Mouse (Mus musculus) splenic B cell, adult 2 months (primary cell): Measurements from ENCODE around the gene Spata2l.

Source experiments
- DNase-seq: peaks from one replicate; pipeline ENCODE4 v3.0.0-alpha.2; 2011; ENCODE audit warnings: low read depth, low spot score
- H3K27me3 ChIP-seq: 2 replicates; pipeline ENCODE4 v1.6.1; 2012; ENCODE audit warnings: mild to moderate bottlenecking, low read length, moderate library complexity, mixed read lengths; ENCODE audit not compliant: control insufficient read depth, poor library complexity, insufficient read depth, severe bottlenecking
- H3K36me3 ChIP-seq: 2 replicates; pipeline ENCODE4 v1.6.1; 2012; ENCODE audit warnings: mild to moderate bottlenecking, low read length, moderate library complexity, mixed read lengths; ENCODE audit not compliant: control insufficient read depth, poor library complexity, insufficient read depth, severe bottlenecking

Gene Spata2l

DNA sequence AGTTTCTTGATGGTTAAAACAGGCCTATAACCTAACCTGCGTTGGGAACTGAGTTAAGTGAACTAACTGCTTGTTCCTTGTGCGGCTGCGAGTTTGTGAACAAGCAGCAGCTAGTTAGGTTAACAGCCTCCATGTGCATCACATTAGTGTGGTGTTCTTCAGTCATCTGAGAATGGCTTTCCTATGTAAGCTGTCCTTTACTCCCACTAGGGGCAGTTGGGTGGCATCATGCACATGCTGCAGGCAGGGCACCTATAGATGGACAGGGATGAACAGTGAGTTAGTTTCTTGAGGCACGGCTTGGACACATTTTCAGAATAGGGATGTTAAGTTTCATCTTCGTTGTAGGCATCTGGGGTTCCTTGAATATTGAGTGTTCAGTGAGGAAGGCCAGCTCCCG, 19.1 kb upstream of the Spata2l start:
- H3K27me3 ChIP-seq, result no peaks in the 10 kb centered on the region
- peak; percentile 27 for DNase-seq
- peaks cover 3% of the 10 kb centered on the region; the same call in 1 of the 2 replicates for H3K36me3 ChIP-seq

DNA sequence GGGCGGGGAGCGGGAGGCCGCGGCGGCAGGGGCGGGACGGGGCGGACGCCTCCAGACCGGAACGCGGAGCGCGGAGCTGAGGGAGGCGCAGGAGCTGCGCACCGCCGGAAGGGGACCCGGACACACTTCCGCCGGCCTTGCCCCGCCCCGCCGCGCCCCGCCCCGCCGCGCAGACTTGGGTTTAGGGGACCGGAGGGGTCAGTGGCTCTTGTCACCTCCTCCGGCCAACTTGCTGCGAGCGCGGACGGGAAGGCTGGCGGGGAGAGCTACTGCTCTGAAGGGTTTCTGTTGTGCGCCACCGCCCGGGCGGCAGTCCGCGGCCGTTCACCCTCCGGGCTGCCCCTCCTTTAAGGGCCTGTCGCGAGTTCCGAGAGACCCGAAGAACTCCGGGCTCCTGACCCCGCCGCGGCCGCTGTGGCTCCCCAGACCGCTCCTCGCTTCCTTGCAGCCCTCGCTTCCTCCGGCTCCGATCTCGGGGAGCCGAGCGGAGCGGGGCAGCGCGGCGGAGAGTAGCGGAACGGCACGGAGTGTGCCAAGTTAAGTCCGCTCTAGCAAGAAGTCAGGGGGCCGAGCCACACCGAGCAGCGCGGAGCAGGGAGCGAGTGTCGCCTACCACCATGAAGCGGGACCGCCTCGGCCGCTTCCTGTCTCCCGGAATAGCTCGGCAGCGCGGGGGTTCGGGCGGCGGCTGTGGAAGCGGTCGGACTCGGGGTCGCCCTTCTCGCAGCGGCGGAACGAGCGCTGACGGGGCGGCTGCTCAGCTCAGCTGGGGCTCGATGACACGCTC, 18.3 kb upstream of the Spata2l start, which contains the start of the genes Zfp276 and Vps9d1:
Gene Zfp276 (plus strand): TSS at position 97 of the 787 bp plus-strand sequence.
Gene Vps9d1 (minus strand): TSS at position 250 of the 787 bp plus-strand sequence.
- H3K27me3 ChIP-seq, result no peaks in the 10 kb centered on the region
- peak; percentile 84 for DNase-seq
- peaks cover 5% of the 10 kb centered on the region for H3K36me3 ChIP-seq

DNA sequence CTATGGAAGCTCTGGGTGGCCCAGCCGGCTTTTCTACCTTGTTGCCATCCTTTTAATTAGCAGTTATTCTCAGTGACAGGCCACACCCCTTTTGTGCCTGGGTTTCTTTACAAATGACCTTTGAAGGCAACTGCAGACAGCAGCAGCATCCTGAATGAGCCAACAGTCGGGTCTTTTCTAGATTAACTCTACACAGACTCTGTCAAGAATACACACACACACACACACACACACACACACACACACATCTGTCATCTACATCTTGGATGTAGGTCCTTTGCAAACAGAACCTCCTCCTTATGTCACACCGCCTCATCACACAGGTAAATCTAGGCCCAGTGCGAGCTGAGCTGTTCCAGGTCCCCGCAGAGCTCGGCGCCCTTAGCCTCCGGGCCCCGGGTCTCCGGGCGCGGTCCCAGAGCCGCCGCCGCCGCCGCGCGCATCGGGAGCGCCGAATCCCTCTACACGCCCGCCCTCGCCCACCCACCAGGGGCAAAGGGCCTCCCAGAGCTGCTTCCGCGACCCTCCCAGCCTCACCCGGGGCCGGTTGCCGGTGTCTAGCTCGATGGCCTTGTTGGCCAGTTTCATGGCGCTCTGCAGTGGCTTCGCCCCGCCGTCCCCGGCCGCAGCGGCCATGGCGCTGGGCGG, 17.5 kb upstream of the Spata2l start:
- DNase-seq, result no peak
- Histone ChIP-seq H3K27me3 (no peaks in the 10 kb centered on the region), H3K36me3 (peaks cover 9% of the 10 kb centered on the region)

DNA sequence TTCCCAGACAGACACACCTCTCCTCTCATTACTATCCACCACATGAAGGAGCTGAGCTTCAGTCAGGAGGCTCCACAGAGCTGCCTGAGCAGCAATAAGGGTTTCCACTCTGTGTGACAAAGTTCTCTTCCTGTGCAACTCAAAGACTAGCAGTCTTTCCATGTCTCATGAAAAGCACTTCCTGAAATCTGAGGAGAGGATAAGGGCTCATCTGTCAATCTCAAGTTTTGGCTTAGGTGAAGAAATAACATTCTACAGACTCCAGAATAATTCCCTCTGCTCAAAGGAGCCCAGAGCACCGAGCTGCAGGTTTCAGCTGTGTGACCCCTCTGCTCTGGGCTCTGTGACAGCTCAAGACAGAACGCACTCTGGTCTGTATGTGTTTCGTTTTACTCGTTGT, 16.9 kb upstream of the Spata2l start:
- peaks cover 8% of the 10 kb centered on the region for H3K36me3 ChIP-seq
- H3K27me3 ChIP-seq, result no peaks in the 10 kb centered on the region
- no peak for DNase-seq

DNA sequence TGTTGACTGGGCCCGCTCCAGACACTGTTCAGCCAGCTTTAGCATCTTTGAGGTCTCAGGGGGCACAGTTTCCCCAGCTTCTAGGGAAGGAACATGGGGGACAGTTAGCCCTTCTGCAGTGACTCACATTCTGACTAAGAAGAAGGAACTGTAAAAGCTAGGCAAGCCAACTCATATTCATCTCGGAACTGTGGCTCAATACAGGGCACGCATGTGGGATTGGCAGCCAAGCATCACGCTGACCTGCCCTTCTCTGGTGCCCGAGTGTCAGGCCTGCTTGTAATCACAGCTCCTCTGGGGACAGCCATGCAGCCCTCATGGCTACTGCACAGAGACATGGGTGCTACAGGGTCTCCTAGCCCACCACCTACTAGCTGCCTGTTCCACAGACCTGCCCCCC, 14.9 kb upstream of the Spata2l start:
- H3K27me3 ChIP-seq, result no peaks in the 10 kb centered on the region
- DNase-seq, result no peak
- peaks cover 14% of the 10 kb centered on the region for H3K36me3 ChIP-seq

DNA sequence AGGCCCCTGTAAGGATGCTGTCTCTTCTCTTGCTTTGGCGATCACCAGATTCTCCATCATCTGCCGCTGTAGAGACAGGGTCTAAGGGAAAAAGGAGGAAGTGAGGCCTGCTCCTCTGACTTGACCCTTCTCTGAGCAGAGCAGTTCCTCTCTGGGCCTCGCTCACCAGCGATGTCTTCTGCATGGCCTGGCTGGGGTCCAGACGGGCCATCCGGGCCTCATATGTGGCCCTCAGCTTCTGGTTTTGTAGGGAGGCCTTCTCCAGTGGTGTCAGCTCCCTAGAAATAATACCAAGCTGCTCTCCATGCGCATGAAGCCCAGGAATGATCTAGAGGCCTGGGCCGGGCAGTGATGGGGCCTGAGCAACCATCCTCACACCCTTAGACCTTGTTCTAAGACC, 12.6 kb upstream of the Spata2l start:
- no peak for DNase-seq

DNA sequence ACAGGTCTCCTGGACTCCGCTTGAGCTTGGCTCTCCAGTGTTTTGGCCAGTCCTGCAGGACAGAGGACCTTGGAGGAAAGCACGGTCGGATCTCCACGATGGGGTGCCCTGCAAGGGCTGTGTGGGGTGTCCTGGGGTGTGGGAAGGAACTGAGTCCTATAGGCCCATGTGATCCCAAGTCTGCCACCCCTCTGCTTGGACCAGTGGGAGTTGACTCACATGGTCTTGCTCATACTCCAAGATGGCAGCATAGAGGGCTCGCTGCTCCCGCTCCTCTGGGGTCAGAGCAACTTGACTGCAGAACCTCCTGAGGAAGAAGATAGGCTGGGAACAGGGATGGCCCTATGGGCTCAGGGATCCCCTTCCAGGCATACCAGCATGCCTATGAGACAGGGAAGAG, 11.7 kb upstream of the Spata2l start:
- DNase-seq, result no peak
- peaks cover 17% of the 10 kb centered on the region for H3K36me3 ChIP-seq
- no peaks in the 10 kb centered on the region for H3K27me3 ChIP-seq

More for the DNA sequence above, 12.6 kb upstream of the Spata2l start:
- Histone ChIP-seq H3K36me3 (peaks cover 17% of the 10 kb centered on the region), H3K27me3 (no peaks in the 10 kb centered on the region)

DNA sequence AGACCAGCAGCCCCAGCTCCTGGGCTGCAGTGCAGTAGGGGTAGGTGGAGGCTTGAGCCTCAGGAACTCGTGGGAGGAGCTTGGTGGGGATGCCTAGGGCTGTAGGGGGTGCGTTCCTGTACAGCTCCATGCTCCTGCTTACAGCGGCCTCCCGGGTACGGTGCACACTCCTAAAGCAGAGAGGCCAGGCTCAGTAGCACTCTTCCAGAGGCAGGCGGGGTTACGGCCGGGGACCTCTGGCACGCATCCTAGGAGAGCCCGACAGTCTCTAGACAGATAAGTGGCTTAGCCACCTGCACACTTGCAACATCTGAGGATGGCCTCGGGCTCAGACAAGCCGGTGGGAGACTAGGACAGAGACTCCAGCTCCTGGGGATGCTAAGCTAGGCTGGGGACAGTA, 9.5 kb upstream of the Spata2l start:
- no peak for DNase-seq
- Histone ChIP-seq H3K27me3 (no peaks in the 10 kb centered on the region), H3K36me3 (peaks cover 17% of the 10 kb centered on the region)

DNA sequence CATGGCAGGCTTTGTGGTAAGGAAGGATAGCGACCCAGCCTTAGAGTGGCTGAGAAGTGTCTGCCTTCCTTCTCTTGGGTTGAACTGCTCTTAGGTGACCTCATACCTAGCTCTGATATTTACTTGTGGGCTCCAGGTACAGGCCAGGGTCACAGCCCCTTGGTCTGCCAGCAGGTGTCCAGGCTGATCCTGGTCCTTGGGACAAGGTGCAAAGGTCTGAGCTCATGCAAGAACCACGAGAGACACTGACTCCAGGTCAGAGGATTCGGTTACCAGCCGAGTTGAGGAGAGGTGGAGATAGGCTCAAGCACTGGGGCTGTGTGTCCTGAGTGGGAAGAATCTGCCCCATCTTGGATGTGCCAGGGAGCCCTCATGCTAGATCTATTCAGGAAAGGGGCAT, 8.3 kb upstream of the Spata2l start:
- H3K27me3 ChIP-seq, result no peaks in the 10 kb centered on the region
- no peak for DNase-seq
- peaks cover 13% of the 10 kb centered on the region for H3K36me3 ChIP-seq

DNA sequence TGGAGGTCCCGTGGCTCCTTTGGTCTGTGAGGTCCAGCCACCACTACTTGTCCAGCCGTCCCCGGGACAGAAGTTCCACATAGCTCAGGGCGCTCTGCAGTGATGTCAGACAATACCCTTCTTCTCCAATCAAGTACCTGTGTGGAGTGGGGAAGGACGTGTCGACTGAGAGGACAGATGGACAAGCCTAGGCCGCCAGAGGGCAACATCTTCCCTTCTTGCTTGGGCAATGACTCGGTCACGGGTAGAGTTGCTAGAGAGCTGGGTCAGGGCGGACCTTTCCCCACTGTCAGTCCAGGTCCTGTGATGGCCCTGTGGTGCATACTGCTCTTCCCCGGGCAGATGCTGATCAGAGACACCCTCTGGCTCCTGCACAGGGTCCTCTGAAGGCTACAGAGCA, 7.0 kb upstream of the Spata2l start:
- no peaks in the 10 kb centered on the region for H3K27me3 ChIP-seq
- DNase-seq, result no peak
- peaks cover 9% of the 10 kb centered on the region for H3K36me3 ChIP-seq

DNA sequence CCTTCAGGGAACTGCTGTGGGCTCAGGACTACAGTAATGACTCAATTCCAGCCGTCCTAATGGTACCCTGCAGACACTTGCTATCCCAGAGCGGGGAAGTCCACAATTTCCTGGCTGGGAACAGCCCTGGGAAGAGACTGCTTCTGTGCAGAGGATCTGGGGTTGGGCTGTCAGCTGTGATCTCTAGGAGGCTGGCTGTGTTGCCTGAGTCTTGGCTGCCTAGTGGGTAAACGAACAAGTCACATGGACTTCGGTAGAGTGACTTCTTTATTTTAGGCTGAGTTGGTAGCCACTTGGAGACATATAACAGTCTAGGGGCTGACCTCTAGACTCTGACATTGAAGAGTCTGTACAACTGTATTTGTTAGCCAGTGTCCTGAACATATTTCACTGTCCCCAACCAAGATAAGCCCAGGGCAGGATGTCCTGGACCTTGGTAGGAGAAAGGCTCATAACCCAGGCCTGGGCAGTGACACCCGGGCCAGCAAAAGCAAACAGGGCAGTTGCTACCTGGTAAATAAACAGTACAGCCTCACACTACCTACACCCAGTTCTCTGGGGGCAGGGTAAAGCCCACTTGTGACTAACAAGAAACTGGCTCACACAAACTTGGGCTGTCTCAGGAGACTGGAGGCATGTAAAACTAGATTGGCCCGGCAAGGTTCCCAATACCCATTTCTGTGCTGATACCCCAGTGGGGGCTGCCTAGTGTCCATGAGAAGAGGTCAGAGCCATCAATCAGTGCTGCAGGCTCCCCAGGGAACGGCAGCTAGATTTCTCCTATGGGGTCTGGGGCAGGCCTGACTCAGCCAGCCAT, 6.3 kb upstream of the Spata2l start:
- Histone ChIP-seq H3K27me3 (no peaks in the 10 kb centered on the region), H3K36me3 (peaks cover 5% of the 10 kb centered on the region)
- DNase-seq, result no peak

DNA sequence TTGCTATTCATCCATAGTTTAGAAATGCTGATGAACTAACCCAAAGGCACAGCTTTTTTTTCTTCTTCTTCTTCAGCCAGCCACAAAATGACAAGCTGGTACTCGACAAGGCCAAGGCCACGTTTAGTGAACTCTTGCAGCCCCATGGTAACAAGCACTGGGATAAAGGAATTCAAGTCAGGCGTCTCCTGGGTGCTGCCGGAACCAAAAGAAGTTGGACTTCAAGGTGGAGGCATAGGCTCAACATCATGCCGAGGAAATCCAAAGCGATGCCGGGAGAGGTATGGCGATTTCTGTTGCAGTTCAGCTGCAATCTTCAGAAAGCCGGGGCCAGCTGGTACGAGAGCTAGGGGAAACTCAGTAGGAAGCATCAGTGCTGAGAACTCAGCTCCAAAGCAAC, 3.4 kb upstream of the Spata2l start:
- peaks cover 3% of the 10 kb centered on the region; the same call in 1 of the 2 replicates for H3K36me3 ChIP-seq
- DNase-seq, result no peak

DNA sequence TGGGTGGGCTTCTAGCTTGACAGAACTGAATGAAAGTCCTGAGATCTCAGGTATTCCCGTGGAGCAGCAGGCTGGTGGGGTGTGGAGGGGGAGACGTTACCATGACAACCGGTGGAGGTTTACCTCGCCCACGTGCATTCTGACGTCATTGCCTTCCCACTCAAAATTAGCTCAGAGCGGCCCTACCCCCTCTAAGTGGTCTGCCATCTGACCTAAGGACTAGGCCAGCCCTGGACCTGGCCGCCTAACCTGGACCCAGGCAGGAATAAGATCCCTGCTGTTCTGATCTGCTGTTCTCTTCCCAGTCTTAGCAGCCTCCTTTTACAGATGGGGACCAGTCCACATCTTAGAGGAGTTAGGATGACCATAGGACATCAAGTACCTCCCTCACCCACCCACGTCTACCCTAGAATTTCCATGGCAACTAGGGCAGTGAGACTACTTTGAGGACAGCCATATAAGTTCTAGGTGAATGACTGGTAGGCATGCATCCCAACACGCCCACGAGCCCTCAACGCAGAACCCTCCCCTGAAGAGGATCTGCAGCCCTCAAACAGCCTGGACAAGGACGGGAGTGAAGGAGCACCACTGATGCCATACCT, 1.0 kb downstream of the Spata2l start:
- DNase-seq, result peak; percentile 54
- no peaks in the 10 kb centered on the region for H3K36me3 ChIP-seq

More for the DNA sequence above, 3.4 kb upstream of the Spata2l start:
- H3K27me3 ChIP-seq, result no peaks in the 10 kb centered on the region

DNA sequence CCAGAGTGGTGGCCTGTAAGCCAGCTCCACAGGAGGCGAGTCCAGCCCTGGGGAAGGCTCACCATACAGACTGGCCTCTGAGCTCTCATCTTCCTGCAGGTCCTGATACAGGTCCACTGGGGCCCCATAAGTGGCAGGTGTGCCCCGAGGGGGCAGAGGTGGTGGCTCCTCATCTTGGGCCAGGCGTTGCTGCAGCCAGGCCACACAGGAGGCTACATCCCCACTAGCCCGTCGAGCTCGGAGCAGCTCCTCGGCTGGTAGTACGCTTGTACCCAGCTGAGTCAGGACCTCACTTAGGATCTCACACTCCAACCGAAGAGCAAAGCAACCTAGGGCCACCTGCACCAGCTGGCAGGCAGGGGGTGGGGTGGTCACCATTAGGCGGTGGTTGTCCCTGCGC, 2.3 kb downstream of the Spata2l start:
- Histone ChIP-seq H3K27me3 (no peaks in the 10 kb centered on the region), H3K36me3 (no peaks in the 10 kb centered on the region)
- DNase-seq, result no peak

More for the DNA sequence above, 1.0 kb downstream of the Spata2l start:
- no peaks in the 10 kb centered on the region for H3K27me3 ChIP-seq
